Mouse (Mus musculus) megakaryocyte-erythroid progenitor cell, adult 5-6 weeks (primary cell): ENCODE measurements at regions not wholly inside any gene's neighbourhood (a gene's known extent, or its start where the extent isn't known, plus 50 kb on each side); places are given as distances from the start of the nearest gene placed in this dataset.

ENCODE experiments used
- ATAC-seq: replicated peaks from 2 replicates; pipeline ENCODE4 v1.8.0; 2016; ENCODE audit warnings: mild to moderate bottlenecking, inconsistent platforms; ENCODE audit not compliant: severe bottlenecking, poor library complexity, low FRiP score, low TSS enrichment

DNA sequence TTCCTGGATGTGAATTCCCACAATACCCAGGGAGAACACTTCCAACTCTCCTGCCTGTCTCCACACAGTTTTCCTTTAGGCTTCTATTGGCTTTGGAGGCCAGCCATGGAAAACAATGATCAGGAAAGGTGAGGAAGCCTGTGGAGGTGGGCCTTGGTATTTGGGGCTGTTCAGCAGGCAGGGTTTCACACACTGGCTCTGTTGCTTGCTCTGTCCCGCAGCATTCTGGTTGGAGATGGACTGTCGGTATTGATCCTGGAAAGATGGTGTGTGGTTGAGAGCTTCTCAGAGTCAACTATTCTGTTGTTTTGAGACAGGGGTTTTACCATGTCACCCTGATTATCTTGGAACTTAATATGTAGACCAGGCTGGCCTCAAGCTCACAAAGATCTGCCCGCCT is 251.6 kb upstream of the Tle3 start:
- no peak for ATAC-seq

DNA sequence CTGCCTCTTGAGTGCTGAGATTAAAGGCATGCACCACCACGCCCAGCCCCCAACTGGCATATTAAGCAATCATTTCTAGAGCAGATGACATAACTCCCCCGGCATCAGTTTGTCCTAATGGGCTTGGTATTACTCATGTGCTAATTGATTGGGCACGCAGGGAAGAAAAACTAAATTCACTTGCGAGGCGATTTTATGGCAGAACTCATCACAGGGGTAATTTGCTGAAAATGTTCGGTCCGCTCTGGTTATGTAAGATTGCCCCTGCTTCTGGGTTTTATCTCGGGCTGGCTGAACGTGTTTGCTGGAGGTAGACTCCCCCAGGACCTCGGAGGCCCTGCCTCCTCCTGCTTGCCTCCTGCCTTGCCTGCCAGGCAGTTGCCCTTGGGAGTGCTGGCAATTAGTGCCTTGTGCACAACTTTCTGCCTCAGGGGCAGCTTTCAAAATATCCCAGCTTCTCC is 251.2 kb upstream of the Tle3 start:
- ATAC-seq = no peak

DNA sequence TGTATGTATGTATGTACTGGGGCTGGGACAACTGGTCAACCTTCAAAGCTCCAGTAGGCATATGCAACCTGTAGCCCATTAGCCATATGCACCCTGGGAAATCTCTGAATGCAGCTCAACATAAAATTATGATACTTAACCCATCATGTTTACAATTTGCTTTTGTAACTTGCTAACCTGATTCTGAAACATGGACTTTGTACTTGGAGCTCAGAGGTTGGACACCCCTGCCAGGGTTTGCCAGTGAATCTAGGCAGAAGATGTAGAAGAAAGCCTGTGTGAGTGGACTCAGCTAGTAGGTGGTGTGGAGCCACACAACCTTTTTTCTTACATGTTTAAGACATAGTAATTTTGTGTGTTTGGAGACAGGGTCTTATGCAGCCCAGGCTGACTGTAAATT is 248.7 kb upstream of the Tle3 start:
- no peak for ATAC-seq

DNA sequence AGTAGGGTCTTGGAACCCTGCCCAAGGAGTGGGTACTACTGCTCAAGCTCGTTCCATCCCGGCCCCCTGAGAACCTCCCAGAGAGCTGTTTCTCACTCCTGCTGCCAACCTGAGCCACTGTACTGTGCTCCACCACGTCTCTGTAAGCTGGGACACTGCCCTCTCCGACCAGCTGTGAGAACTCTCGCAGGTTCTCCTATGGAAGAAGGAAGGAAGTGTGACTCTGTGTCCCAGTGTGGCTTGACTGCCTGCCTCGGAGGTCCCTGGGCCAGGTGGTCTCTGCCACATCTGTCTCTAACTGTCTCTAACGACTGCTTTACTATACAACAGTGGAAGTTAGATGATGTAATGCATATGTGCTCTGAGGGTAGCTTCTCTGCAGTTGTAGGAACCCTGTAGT is 246.4 kb upstream of the Tle3 start:
- no peak for ATAC-seq

DNA sequence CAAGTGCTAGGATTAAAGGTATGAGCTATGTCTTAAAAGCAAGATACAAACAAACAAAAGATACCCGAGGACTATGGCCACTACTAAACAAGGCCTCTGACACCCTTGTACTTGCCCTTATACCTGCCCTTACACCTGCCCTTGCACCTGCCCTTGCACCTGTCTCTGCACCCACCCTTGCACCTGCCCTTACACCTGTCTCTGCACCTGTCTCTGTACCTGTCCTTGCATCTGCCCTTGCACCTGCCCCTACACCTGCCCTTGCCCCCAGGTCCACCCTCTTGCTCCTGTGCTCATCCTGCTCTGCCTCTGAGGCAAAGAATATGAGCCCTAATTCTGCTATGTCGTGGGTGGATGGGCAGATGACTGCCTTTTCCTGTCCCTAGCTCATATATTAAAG is 244.1 kb upstream of the Tle3 start:
- no peak for ATAC-seq

DNA sequence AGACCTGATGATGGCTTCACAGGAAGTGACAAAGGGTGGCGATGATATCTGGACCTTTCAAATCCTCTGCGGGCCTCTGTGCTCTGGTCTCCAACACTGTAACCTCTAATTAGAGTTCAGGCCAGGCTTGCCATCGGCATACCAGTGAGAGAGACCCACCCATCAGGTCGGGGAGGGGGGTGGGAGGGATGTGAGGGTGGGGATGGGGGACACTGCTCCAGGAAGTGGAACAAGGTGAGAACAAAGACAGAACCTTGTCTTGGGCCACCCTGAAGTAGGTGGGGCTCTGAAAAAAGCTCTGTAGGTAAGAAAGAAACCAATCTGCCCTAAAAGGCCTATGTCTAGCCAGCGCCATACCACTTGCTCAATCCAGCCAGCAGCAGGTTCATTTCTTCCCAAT is 243.0 kb upstream of the Tle3 start:
- ATAC-seq = no peak

DNA sequence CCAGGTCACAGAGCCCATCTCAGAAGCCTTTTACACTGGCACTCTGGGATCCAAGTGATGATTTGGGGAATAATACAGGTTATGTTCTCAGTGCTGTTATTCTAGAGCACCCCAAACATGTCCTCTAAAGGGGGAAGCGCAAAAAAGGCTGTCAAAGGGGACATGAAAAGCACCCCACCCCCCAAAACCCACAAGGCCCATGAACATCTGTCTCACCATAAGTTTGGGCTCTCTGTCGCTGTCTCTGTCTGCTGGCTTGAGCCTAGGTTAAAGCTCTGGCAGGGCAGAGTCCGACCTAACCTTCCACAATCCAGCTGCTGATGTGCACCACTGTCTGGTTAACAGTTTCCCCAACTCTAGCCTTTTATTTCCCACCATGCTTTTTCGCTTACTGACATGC is 241.3 kb upstream of the Tle3 start:
- no peak for ATAC-seq

DNA sequence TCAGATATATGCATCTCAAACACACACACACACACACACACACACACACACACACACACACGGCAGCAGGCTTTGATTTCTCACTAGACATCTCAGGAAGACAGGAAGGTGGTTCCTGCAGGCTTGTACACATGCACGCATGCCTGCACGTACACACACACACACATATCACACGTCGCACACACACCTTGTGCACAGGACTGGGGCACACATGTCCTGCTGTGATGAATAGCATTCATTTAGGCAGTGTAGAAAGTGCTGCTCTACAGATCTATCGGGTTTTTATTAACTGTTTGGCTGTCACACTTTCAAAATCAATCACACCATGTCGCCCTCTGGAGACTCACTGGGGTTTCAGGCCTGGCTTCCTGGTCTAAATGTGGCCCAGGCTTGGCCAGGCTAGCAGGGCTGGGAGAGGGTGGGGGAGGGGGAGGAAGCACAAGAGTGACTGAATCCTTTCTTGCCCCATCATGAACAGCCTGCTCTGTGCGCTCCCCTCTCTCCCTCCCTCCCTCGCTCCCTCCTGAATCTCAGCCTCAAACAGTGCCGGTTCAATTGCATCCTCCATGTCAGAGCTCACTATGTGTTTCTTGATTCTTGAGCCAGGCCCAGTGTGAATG is 236.8 kb upstream of the Tle3 start:
- no peak for ATAC-seq

DNA sequence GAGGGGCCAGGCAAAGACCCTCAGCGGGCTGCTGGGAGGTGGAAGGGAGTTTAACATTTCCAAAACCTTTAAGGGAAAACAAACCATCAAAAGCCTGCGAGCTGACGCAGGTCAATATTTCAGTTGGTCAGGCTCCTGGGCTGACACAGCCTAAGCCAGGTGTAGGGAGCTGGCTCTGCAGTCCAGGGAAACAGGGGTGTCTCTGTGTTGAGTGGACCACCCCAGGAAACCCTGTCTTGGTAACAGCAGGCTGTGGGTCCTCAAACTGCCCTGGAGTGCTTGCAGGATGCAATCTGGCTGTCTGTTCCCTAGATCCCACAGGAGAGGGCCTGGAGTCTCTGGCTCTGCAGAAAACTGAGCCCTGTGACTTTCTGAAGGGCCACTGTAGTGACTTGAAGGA is 236.2 kb upstream of the Tle3 start:
- ATAC-seq = no peak

DNA sequence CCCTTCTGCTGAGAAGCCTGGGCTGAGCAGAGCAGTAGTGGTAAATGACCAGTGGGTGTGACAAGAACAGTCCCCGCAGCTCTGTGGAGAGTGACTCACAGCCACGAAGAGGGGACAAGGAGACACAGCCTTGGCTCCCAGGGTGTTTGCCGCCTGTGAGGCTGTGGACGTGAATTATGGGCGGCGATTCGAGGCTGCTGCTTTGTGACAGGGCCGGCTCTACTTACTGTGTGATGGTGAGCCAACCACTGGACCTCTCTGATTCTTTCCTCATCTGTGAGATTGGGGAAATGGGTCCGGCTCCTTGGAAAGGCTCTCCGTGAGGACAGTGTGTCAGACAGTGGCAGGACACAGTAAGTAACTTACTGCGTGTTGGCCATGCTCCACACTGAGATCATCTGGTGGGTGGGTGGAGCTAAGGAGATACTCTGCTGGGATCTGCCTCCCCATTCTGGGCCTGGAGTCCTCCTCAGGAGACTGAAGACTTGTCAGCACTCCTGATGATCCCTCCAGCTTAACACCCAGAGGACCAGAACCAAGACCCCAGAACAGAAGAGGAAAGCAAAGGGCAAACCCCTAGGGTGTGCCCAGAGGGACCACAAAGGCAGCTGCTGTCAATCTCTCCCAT is 233.3 kb upstream of the Tle3 start:
- ATAC-seq = no peak

DNA sequence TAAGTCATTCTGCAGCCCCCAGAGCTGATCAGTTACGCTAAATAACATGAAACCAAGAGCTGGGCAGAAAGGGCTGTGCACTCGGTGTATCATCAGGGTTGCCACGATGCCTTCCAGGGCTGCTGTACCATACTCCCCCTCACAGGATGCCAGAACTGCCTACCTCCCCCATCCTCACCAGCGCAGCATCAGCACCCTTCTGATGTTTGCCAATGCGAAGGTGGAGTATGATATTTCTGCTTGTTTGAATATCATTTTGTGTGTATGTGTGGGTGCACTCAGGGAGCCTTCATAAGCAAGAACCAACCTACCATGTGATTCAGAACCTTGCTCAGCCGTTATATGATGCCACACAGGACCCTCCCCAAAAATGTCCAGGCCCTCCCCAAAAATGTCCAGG is 229.1 kb upstream of the Tle3 start:
- ATAC-seq = no peak

DNA sequence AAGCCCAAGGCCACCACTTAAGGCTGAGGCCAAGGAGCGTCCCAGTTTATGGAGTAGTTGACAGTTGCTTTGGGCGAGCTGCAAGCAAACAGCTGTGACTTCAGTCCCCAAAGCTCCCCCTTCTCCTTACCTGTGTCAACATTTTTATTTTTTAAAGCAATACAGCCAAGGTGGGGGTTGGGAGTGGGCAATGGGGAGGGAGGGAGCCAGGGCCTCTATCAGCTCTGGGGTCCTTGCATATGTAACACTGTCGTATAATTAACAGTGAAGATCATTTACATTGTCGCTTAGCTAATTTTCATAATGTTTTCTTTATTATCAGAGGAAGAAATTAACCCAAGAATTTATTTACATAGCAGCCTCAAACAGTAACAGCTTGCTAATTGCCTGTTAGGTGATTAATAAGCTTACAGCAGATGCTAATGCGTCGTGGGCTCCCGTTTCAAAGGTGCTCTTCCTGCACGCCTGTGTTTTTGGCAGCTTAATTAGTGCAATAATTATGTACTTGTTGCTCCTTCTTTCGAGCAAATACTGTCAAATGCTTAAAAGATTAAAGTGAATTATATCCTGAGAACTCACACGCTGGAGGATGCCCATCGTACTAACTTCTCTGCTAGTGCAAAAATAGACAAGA is 227.4 kb upstream of the Tle3 start:
- ATAC-seq = no peak

DNA sequence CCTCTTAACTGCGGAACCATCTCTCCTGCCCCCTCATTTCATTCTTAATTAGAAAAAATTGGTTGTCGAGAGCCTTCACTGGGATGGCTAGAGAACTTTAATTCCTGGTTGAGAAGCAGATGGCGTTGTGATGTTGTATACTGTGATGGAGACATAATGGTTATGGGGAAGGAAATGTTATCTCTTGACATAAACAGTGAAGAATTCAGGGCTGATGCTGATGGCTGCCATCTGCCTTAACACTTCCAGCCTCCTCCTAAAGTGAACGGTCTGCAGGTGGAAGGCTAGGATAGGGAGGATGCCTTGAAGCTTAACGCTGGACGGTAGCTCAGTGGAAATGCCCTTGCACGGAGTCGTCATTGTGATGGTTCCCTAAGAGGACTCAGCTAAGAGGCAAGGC is 226.4 kb upstream of the Tle3 start:
- no peak for ATAC-seq

DNA sequence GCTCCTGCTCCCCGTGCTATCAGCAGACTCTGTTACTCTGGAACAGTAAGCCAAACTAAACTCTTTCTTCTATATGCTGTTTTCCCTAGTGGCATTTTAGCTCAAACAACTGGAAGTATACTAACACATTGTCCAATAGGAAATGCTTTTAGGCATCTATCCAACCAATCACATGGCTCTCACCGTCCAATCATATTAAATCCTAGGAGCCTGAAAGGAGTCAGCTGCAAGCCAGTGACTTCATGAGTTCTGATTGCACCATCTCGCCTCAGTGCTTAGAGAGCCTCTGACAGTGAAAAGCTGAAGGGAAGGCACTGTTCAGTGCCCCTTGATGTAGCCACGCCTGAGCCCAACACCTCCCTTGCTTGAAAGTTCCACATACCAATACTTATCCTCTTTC is 221.0 kb upstream of the Tle3 start:
- ATAC-seq = no peak

DNA sequence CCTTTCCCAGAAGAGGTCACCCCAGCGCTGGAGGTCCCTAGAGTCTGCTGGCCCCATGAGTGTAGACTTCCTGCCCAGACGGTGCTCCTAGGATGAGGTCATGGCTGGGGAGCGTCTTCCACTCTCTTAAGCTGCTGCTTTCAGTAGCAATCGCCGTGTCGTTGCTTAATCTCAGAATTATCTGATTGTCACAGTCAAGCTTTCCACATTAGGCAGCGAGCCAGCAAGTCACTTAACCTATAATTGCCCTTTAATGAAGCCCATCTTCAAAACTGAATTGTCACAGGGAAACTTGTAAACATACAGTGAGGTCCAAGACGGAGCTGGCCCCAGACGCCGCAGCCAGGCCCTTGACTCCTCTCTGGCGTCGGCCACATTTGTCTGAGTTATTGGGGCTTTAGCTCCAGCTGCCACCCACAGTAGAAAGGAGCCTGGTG is 220.2 kb upstream of the Tle3 start:
- ATAC-seq = no peak

DNA sequence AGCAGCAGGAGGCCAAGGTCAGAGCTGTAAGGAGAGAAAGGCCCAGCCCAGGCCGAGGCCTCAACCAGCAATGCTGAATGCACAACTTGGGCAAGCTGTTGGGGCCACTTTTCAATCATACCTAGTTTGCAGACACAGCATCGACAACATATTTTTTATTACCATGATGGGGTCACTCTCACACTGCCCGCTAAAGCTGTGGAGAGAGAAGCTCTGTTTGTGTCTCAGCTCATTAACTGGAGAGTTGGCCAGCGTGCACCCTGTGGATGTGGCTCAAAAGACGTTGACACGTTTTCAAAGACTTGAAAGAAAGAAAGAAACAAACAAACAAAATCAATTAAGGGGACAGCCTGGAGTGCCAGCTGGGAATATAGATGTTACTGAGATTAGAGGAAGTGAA is 217.4 kb upstream of the Tle3 start:
- ATAC-seq = no peak

DNA sequence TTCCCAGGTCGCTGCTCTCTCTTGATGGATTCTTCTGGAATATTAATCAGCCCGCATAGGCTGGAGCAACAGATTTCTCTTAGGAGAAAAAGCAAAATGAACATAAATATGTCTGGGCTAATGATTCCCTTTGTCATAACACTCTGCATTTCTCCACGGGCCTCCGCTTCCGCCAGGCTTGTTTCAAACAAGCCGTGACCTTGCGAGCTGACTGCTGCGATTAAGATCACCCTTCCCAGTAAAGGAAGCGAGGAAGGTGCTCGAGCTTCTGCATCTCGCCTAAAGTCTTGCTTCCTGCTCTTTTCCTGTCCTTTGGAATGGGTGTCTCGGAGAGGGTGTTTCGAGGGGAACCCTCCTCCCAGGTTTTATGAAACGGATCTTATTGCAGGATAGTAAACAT is 216.3 kb upstream of the Tle3 start:
- no peak for ATAC-seq

DNA sequence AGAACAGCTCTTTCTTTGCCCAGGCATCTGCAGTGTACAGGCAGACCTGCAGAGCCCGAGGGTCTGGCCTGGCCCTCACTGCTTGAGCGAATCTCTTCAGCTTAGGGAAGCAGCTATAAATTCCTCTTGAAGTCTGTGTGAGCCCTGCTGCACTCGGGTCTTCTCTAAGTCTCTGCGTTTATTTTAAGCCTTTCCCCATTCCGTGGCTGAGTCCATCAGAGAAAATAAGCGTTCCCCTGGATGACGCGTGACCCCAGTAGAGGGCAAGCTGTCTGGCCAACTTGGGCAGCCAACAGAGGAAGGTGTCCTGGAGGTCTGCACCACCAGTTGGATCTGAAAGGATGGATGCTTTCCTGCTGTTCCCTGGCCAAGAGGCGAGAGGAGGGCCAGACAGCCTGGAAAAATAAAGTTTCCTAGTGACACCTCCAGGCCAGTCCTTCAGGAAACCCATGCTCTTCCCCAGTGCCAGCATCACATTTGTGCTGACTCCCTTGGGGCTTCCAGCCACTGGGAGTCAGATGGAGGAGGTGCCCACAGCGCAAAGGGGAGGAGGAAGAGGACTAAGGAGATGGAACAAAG is 213.9 kb upstream of the Tle3 start:
- ATAC-seq = no peak

DNA sequence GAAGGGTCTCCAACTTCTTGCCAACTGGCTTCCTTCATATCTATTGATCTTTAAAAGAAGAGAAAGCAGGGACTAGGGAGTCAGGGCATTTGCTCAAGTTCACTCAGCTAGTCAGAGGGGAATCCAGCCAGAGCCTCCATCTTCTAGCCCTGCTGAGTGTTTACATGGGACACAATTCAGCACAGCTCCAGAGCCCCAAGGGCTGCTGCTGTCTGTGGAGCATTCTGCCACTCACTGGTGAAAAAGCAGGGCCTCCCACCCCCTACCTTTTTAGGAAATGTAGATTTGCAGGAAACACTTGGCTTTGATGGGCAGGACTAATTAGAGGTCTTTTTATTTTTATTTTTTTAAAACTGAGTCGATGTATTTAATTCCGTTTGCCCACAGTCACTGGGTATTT is 213.0 kb upstream of the Tle3 start:
- no peak for ATAC-seq

DNA sequence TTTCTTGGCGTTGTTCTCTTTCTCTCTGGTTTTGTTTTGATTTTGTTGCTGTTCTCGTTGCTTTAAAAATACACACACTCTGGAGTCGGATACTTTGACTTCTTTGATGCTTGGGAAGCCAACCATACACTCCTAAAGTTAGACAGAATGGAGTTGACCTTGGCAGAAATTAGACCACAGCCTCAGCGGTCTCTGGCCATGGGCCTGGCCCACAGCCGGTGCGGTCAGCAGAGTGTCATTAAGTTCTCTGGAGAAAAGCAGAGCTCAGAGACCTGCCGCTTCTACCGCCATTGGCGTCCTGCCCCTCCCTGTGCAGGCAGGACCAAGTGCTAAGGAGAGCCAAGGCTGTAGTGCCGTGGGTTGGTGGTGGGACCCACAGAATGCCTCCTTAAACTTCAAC is 212.6 kb upstream of the Tle3 start:
- no peak for ATAC-seq

DNA sequence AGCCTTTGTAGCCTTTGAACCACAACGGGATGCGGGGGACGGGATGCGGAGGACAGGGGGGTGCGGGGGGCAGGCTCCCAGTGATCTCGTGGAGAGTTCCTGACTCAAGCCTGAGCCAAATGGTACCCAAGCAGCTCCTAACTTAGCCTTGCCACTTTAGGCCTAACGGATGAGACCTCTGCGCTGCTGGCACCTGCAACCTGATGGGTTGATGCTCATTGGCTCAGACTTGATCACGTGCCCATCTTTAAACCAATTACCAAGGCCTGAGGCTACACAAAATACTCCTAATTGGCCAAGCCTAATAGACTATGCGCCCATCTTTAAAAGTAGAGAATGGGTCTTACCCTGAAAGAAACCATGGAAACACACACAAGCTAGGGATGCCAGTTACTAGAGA is 209.3 kb upstream of the Tle3 start:
- ATAC-seq = no peak
